Mouse (Mus musculus): ENCODE data around the gene Tmem145. TPM values are rescaled to one million over a fixed set of nuclear protein-coding genes. Genes with fewer than 3 reads are reported as not detected.
A peak's percentile ranks its signal among the peaks of the same experiment; 100 is the strongest.
"Not testable (repeated sequence)": the region's sequence is repeated elsewhere in the genome, so short reads cannot be mapped to it uniquely, and the experiment has no call there.

Tmem145 gene
- polyA plus RNA-seq, 1 experiment: 0.28 TPM

DNA sequence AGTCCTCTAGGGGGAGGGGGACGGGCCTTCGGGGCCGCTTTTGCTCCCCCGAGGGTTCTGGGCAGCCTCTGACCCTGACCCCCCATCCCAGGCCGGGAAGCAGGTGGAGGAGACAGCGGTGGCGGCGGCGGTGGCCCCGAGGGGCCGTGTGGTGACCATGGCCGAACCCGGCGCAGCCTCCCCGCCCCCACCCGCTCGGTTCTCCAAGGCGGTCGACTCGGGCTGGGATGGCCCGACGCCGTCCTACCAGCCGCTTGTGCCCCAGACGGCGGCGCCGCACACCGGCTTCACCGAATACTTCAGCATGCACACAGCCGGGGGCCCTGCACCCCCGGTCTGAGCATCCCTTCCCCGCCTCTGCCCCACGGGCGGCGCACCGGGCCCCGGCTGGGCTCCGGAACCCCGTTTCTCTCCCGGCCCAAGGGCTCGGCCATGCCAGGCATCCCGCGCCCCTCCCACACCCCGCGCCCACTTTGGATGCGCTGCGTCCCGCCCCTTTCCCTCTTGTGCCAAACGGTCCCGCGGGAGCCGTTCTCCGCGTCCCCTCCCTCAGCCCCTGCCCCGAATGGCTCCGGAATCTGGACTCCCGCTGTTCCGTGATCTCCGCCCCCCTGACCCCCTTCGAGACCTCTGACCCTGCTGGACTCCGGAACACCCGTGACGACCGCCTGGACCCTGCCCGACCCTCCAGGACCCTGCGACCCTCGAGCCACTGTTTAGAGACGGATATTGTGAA is 9.6 kb downstream of the Tmem145 start:
- H3K4me1 ChIP-seq (ENCODE audit: control insufficient read depth, insufficient read depth, low read length): peaks cover 5% of the 10 kb centered on the region; the same call in 1 of the 2 replicates
- H3K27ac ChIP-seq (ENCODE audit: insufficient read depth, low read depth, low read length): no peak overlapping the region
- H3K4me3 ChIP-seq (ENCODE audit: insufficient read depth, low read depth, low read length): peak overlapping the region; percentile 12; the same call in 1 of the 2 replicates
- WGBS: 2% methylated on average over 69 of the region's 69 CpGs
- no peaks in the 10 kb centered on the region for H3K36me3 ChIP-seq (ENCODE audit: control insufficient read depth, insufficient read depth, low read length)
- peaks cover 8% of the 10 kb centered on the region for H3K27me3 ChIP-seq (replicated peaks; ENCODE audit: control insufficient read depth, insufficient read depth, low read length)
- no peak for TF ChIP-seq CTCF (conservative IDR thresholded peaks at IDR 0.05; ENCODE audit: insufficient read depth, insufficient read length, low read depth, low read length)
- no peak for TF ChIP-seq POLR2A (IDR thresholded peaks at IDR 0.05; ENCODE audit: low read depth, low read length)
- DNase-seq: no peak

DNA sequence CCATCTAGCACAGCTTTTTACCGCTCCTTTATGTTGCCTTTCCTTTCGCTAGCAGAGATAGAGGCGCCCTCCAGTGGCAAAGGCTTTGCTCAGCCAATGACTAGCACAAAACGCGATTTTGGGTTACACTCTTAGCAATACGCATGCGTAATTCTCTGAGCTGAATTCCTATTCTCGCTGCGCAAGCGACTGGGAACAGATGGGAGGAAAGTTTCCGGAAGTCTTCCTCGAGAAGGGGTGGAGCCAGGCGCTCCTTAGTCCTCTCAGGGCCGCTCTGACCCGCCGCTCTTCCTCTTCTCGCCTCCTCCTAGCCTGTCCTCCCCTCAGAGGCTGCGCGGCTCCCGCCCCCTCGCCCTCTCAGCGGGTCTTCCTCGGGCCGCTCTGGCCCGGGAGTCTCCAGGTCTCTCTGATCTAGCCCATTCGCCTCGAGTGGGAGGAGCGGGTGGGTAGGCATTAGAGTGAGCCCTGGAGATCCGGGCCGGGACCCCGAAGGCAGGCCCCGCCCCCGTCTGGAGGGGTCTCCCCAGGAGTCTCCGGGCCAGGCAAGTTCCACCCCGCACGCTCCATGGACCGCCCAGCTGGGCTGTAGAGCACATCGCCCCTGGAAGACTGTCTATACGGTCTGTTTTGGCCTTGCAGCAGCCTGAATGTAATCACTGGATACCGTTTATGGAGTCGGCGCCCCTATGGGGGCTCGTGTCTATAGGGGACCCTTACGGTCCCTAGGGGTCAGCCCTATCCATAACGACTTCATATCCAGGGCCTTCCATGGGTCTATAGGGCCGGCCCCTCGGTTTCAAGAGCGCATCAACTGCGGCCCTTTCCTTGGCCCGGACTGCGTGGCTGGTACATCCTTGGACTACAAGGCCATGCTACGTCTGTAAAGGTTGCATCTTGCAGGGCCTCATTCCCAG is 10.9 kb downstream of the Tmem145 start, which contains the start of gene Megf8:
Megf8 (plus strand) TSS at position 633 of the 914 bp plus-strand sequence.
- peak; percentile 99 for DNase-seq
- H3K27me3 ChIP-seq (replicated peaks; ENCODE audit: control insufficient read depth, insufficient read depth, low read length): peaks cover 8% of the 10 kb centered on the region
- WGBS: 2% methylated on average over 52 of the region's 52 CpGs
- peaks cover 3% of the 10 kb centered on the region; the same call in 1 of the 2 replicates for H3K4me1 ChIP-seq (ENCODE audit: control insufficient read depth, insufficient read depth, low read length)
- TF ChIP-seq POLR2A (IDR thresholded peaks at IDR 0.05; ENCODE audit: low read depth, low read length) (peak; percentile 25), CTCF (conservative IDR thresholded peaks at IDR 0.05; ENCODE audit: insufficient read depth, insufficient read length, low read depth, low read length) (peak; percentile 92)
- no peaks in the 10 kb centered on the region for H3K36me3 ChIP-seq (ENCODE audit: control insufficient read depth, insufficient read depth, low read length)
- peak within 1 kb of the TSS; percentile 33 for H3K27ac ChIP-seq (ENCODE audit: insufficient read depth, low read depth, low read length)
- H3K4me3 ChIP-seq (ENCODE audit: insufficient read depth, low read depth, low read length): peak within 1 kb of the TSS; percentile 67

- peak overlapping the region; percentile 67 for H3K4me3 ChIP-seq (ENCODE audit: insufficient read depth, low read depth, low read length)
- WGBS: 15% methylated on average over 21 of the region's 21 CpGs
- TF ChIP-seq POLR2A (IDR thresholded peaks at IDR 0.05; ENCODE audit: low read depth, low read length) (no peak), CTCF (conservative IDR thresholded peaks at IDR 0.05; ENCODE audit: insufficient read depth, insufficient read length, low read depth, low read length) (no peak)
- no peaks in the 10 kb centered on the region for H3K36me3 ChIP-seq (ENCODE audit: control insufficient read depth, insufficient read depth, low read length)
- no peak overlapping the region for H3K27ac ChIP-seq (ENCODE audit: insufficient read depth, low read depth, low read length)
- no peak for DNase-seq
- peaks cover 3% of the 10 kb centered on the region; the same call in 1 of the 2 replicates for H3K4me1 ChIP-seq (ENCODE audit: control insufficient read depth, insufficient read depth, low read length)
- H3K27me3 ChIP-seq (replicated peaks; ENCODE audit: control insufficient read depth, insufficient read depth, low read length): peaks cover 8% of the 10 kb centered on the region
These were observed 11.6 kb downstream of the Tmem145 start for GRCm38 (mm10) chr7:25317446-25317999.

DNA sequence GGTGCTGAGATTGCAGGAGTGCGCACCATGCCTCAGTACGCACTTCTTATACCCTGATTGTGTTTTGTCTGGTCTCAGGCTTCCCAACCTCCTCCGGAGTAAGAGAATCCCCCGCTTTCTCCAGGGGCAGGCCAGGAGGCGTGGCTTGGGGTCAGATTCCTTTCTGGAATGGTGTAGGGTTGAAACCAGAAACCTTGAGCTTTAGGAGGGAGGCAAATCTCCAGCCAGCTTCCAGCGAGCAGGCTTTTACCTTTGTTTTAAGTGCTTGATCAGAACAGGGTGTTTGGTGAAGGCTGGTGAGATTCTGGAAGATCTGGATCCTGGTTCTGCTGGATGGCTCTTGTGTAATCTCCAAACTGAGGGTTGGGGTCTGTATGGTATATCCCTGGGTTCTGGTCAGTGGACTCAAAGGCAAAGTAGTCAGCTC is 16.2 kb downstream of the Tmem145 start:
- Histone ChIP-seq H3K27ac (ENCODE audit: insufficient read depth, low read depth, low read length) (no peak overlapping the region), H3K4me1 (ENCODE audit: control insufficient read depth, insufficient read depth, low read length) (no peaks in the 10 kb centered on the region), H3K4me3 (ENCODE audit: insufficient read depth, low read depth, low read length) (no peak overlapping the region), H3K36me3 (ENCODE audit: control insufficient read depth, insufficient read depth, low read length) (no peaks in the 10 kb centered on the region), H3K27me3 (replicated peaks; ENCODE audit: control insufficient read depth, insufficient read depth, low read length) (no peaks in the 10 kb centered on the region)
- WGBS: 37% methylated on average over 6 of the region's 6 CpGs
- no peak for TF ChIP-seq POLR2A (IDR thresholded peaks at IDR 0.05; ENCODE audit: low read depth, low read length)
- peak; percentile 15 for DNase-seq

GRCm38 (mm10) chr7:25323219-25323618 is 17.3 kb downstream of the Tmem145 start:
- Histone ChIP-seq H3K4me3 (ENCODE audit: insufficient read depth, low read depth, low read length) (no peak overlapping the region), H3K4me1 (ENCODE audit: control insufficient read depth, insufficient read depth, low read length) (no peaks in the 10 kb centered on the region), H3K27me3 (replicated peaks; ENCODE audit: control insufficient read depth, insufficient read depth, low read length) (no peaks in the 10 kb centered on the region), H3K27ac (ENCODE audit: insufficient read depth, low read depth, low read length) (no peak overlapping the region), H3K36me3 (ENCODE audit: control insufficient read depth, insufficient read depth, low read length) (no peaks in the 10 kb centered on the region)
- 94% methylated on average over 2 of the region's 2 CpGs for WGBS
- TF ChIP-seq POLR2A (IDR thresholded peaks at IDR 0.05; ENCODE audit: low read depth, low read length): no peak
- no peak for TF ChIP-seq CTCF (conservative IDR thresholded peaks at IDR 0.05; ENCODE audit: insufficient read depth, insufficient read length, low read depth, low read length)
- DNase-seq: no peak

GRCm38 (mm10) chr7:25325431-25325830 is 19.5 kb downstream of the Tmem145 start:
- H3K36me3 ChIP-seq (ENCODE audit: control insufficient read depth, insufficient read depth, low read length); H3K4me1 ChIP-seq (ENCODE audit: control insufficient read depth, insufficient read depth, low read length); H3K27ac ChIP-seq (ENCODE audit: insufficient read depth, low read depth, low read length); DNase-seq; H3K4me3 ChIP-seq (ENCODE audit: insufficient read depth, low read depth, low read length); H3K27me3 ChIP-seq (replicated peaks; ENCODE audit: control insufficient read depth, insufficient read depth, low read length): not testable (repeated sequence)
- WGBS: 90% methylated on average over 6 of the region's 6 CpGs

- 76% methylated on average over 8 of the region's 8 CpGs for WGBS
- no peak overlapping the region for H3K4me3 ChIP-seq (ENCODE audit: insufficient read depth, low read depth, low read length)
- H3K36me3 ChIP-seq (ENCODE audit: control insufficient read depth, insufficient read depth, low read length): no peaks in the 10 kb centered on the region
- H3K27me3 ChIP-seq (replicated peaks; ENCODE audit: control insufficient read depth, insufficient read depth, low read length): no peaks in the 10 kb centered on the region
- DNase-seq: peak; percentile 12
- no peaks in the 10 kb centered on the region for H3K4me1 ChIP-seq (ENCODE audit: control insufficient read depth, insufficient read depth, low read length)
- no peak overlapping the region for H3K27ac ChIP-seq (ENCODE audit: insufficient read depth, low read depth, low read length)
- TF ChIP-seq POLR2A (IDR thresholded peaks at IDR 0.05; ENCODE audit: low read depth, low read length) (no peak), CTCF (conservative IDR thresholded peaks at IDR 0.05; ENCODE audit: insufficient read depth, insufficient read length, low read depth, low read length) (no peak)
These were observed 20.3 kb downstream of the Tmem145 start for GRCm38 (mm10) chr7:25326233-25326632.
